Mouse (Mus musculus) T-helper 1 cell (primary cell): ENCODE data around the gene Sapcd2.

ENCODE experiments used
- in situ Hi-C: fragments of 300-600 bp; cut with MboI, MseI; formaldehyde crosslinking; loops from one replicate; pipeline ENCODE4 v1.15.1; 2025; ENCODE audit warnings: high pct_unique_total_duplicates

Sapcd2 gene

GRCm38 (mm10) chr2:25422587-25423410 lies 50.7 kb downstream of the Sapcd2 start, which contains the start of gene Fut7:
Gene Fut7 (plus strand): TSS chr2:25423267.
- in situ Hi-C loops = no loop called here

- in situ Hi-C loops = no loop called here
Observed at GRCm38 (mm10) chr2:25423626-25424025, 51.5 kb downstream of the Sapcd2 start.

- in situ Hi-C loops = no loop called here
Observed at GRCm38 (mm10) chr2:25425481-25425880, 53.4 kb downstream of the Sapcd2 start.

GRCm38 (mm10) chr2:25426721-25427191 lies 54.6 kb downstream of the Sapcd2 start:
- in situ Hi-C loops = no loop called here

- in situ Hi-C loops = no loop called here
Observed at GRCm38 (mm10) chr2:25427256-25427655, 55.1 kb downstream of the Sapcd2 start.
